Mouse (Mus musculus) adrenal gland, postnatal 4 days (tissue): ENCODE measurements around the gene Atad5. TPM values are rescaled to one million over a fixed set of nuclear protein-coding genes. Genes with fewer than 3 reads are reported as not detected.
"Not testable (repeated sequence)": the region's sequence is repeated elsewhere in the genome, so short reads cannot be mapped to it uniquely, and the experiment has no call there.

Source experiments
- DNase-seq, 2 experiments: peaks; one replicate each; pipeline ENCODE4 v3.0.0; 2021 to 2022; ENCODE audit warnings: low spot score in 2 of 2, mixed read lengths in 2 of 2
- total RNA-seq, 2 experiments: library from RNA; stranded (reverse); gene quantifications; 2 replicates each; pipeline ENCODE4 v1.2.3; 2021

The Atad5 gene
- total RNA-seq, 2 experiments from 2014 or later, result 10.1 to 10.8 TPM

- DNase-seq, result no peak
These were observed 88.0 kb downstream of the Atad5 start for GRCm38 (mm10) chr11:80176911-80177895.

GRCm38 (mm10) chr11:80178316-80178715 is 89.1 kb downstream of the Atad5 start:
- no peak for DNase-seq

GRCm38 (mm10) chr11:80181021-80181749 is 92.0 kb downstream of the Atad5 start:
- no peak for DNase-seq

DNA sequence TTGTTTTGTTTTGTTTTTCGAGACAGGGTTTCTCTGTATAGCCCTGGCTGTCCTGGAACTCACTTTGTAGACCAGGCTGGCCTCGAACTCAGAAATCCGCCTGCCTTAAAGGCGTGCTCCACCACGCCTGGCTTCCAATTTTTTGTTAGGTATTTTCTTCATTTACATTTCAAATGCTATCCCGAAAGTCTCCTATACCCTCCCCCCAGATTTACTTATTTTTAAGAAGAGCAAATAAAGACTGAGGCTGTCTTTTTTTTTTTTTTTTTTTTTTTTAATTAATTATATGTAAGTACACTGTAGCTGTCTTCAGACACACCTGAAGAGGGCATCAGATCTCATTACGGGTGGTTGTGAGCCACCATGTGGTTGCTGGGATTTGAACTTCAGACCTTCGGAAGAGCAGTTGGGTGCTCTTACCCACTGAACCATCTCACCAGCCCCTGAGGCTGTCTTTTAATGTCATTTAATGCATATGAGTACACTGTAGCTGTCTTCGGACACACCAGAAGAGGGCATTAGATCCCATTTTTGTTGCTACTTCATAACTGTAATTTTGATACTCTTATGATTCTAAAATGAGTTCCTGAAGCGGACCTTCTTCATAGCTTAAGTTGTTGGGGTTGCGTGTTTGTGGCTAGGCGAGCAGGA is 94.0 kb downstream of the Atad5 start:
- DNase-seq, result not testable (repeated sequence)

DNA sequence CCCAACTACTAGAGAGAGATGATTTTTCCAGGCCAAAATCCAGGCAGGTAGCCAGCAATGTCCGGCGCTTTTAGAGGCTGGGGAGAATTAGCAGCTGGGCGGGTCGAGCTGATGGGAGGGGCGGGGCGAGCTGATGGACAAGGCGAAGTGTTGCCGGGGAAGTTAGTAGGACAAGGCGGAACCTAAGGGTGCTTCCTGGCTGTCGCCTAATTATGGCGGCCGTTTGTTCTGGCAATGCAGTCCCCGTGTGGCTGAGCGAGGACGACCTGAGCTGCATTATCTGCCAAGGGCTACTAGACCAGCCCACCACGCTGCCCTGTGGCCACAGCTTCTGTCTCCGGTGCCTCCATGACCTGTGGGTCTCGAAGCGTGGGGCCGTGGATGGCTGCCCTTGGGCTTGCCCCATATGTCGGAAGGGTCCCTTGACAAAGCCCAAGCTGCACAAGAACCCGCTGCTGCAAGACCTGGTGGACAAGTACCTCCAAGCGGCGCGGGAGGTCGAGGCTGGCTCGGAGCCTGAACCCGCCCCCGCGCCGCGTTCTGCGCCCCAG is 94.6 kb downstream of the Atad5 start, which contains the start of gene Rnf135:
Gene Rnf135, plus strand, starts transcription at position 147 of the 551 bp plus-strand sequence.
- peak; percentile 72 to 87 for DNase-seq

- DNase-seq, result no peak
These were observed 95.4 kb downstream of the Atad5 start for GRCm38 (mm10) chr11:80184531-80185071.

Other genes with a start within 250 kb of the Atad5 start
- 10 to 100 TPM; 35.3 to 39.7 TPM for gene Utp6, start 127.0 kb upstream of the Atad5 start, total RNA-seq
- 10 to 100 TPM; 80.8 to 83.1 TPM for gene Suz12, start 96.3 kb upstream of the Atad5 start, total RNA-seq
- gene Crlf3, start 8.4 kb upstream of the Atad5 start, total RNA-seq, result 10 to 100 TPM; 25.1 to 28.0 TPM
- gene Tefm, start 52.8 kb downstream of the Atad5 start, total RNA-seq, result 10 to 100 TPM; 20.9 to 22.8 TPM
- gene Adap2, start 64.7 kb downstream of the Atad5 start, total RNA-seq, result 10 to 100 TPM; 11.4 to 14.3 TPM
- gene Rnf135, start 94.5 kb downstream of the Atad5 start, total RNA-seq, result 10 to 100 TPM; 16.0 to 16.2 TPM
- gene Rhot1, start 119.6 kb downstream of the Atad5 start, total RNA-seq, result 10 to 100 TPM; 61.4 to 65.9 TPM
- 1 to 10 TPM; 3.9 to 4.6 TPM for gene Rhbdl3, start 211.5 kb downstream of the Atad5 start, total RNA-seq